Mouse (Mus musculus) colon, adult 2 months (tissue): Measurements from ENCODE around the gene Mageb5. TPM values are rescaled to one million over a fixed set of nuclear protein-coding genes. Genes with fewer than 3 reads are reported as not detected.

ENCODE experiments used
- polyA plus RNA-seq: library from polyadenylated mRNA; depleted of rRNA; stranded (reverse); fragments of >200 nt; gene quantifications from 2 replicates; pipeline ENCODE4 v1.2.3, GENCODE M21; 2012; rRNA removed

Gene Mageb5
- polyA plus RNA-seq: not detected in 2 replicates

DNA sequence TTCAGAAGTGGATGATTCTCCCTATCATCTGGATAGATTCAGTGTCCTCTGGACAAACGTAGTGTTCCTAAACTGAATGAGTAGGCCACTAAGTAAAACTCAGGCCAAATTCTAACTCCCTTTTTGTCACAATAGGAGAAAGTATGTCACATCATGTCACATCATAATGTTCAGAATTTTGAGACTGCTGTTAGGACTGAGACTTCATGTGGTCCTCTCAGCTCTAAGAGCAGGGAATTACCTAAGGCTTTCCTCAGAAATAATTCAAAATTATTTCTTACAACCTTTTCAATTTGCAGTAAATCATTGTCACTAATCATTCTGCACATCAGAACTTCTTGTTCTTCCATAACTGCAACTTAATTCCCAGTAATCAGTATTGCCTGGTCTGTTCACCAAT, at the start of gene Mageb5:
Gene Mageb5 (minus strand): TSS at position 101 of the 400 bp plus-strand sequence.

Other genes starting within 250 kb of the Mageb5 start
- gene 1700084M14Rik, start 207.1 kb downstream of the Mageb5 start, polyA plus RNA-seq: not detected in 2 replicates
- gene Gm14781, start 150.8 kb downstream of the Mageb5 start, polyA plus RNA-seq: not detected in 2 replicates
- gene Mageb1, start 233.3 kb upstream of the Mageb5 start, polyA plus RNA-seq: not detected in 2 replicates